Mouse (Mus musculus) frontal cortex, adult 2 months (tissue): ENCODE measurements around the gene Gm20509. TPM values are rescaled to one million over a fixed set of nuclear protein-coding genes. Genes with fewer than 3 reads are reported as not detected.

Experiments used
- polyA plus RNA-seq: library from polyadenylated mRNA; depleted of rRNA; stranded (reverse); fragments of >200 nt; gene quantifications from 2 replicates; pipeline ENCODE4 v1.2.3, GENCODE M21; 2012; rRNA removed

Gm20509 gene
- polyA plus RNA-seq, 1 experiment, result not detected

Other genes with a start within 250 kb of the Gm20509 start
- gene Pygo1, start 176.8 kb upstream of the Gm20509 start, polyA plus RNA-seq, result 11.3 and 13.8 TPM in 2 replicates
- gene Dyx1c1, start 143.7 kb upstream of the Gm20509 start, polyA plus RNA-seq, result 1.9 and 3.3 TPM in 2 replicates
- gene Gm44503, start 143.6 kb upstream of the Gm20509 start, polyA plus RNA-seq, result not detected in 2 replicates
- 15.9 and 18.3 TPM in 2 replicates for gene Ccpg1os, start 117.1 kb upstream of the Gm20509 start, polyA plus RNA-seq
- gene Ccpg1, start 117.0 kb upstream of the Gm20509 start, polyA plus RNA-seq, result 77.0 and 85.4 TPM in 2 replicates
- 18.3 and 24.3 TPM in 2 replicates for gene Pigb, start 62.1 kb upstream of the Gm20509 start, polyA plus RNA-seq
- gene Rab27a, start 57.6 kb upstream of the Gm20509 start, polyA plus RNA-seq, result 3.8 and 3.9 TPM in 2 replicates
- 0.46 and 0.64 TPM in 2 replicates for gene Khdc3, start 634 bp upstream of the Gm20509 start, polyA plus RNA-seq
- gene Rsl24d1, start 11.0 kb downstream of the Gm20509 start, polyA plus RNA-seq, result 66.1 and 67.8 TPM in 2 replicates